Mouse (Mus musculus): Measurements from ENCODE around the gene Ak9.

Gene Ak9

DNA sequence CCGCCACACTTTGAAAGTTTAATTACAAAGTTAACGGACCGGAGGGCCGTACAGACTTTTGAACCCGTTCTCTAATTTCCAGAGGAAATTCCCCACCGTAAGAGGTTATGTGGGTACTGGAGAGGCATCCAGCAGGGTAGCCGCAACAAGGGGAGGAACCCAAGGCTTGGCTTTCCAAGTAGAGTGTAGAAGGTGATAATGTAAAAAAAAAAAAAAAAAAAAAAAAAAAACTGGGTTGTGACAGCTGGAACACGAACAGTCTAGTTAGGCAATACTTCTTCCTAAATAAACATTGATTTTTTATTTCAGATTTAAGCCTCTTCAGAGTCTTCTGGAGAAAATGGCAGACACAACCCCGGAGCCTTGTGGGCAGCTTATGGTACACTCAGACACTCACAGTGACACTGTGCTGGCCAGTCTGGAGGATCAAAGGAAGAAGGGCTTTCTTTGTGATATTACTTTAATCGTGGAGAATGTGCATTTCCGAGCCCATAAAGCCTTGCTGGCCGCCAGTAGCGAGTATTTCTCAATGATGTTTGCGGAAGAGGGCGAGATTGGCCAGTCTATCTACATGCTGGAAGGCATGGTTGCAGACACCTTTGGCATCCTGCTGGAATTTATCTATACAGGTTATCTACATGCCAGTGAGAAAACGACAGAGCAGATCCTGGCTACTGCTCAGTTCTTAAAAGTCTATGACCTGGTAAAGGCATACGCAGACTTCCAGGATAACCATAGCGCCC is 147.2 kb downstream of the Ak9 start:
- no peak for DNase-seq (ENCODE audit: extremely low spot score)

DNA sequence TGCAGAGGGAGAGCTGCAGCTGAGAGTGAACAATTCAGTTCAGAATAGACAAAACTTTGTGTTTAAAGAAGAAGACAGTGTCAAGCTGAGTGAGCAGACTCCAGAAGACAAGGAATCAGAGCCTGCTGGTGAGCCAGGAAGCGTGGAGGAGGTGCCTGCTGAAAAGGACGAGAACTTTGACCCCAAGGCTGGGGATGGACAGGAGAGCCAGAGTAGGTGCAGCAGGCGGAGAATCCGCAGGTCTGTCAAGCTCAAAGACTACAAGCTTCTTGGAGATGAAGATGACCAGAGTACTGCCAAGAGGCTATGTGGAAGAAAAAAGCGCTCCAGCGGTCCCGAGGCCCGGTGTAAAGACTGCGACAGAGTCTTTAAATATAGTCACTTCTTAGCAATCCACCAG is 147.9 kb downstream of the Ak9 start:
- no peak for DNase-seq (ENCODE audit: extremely low spot score)

DNA sequence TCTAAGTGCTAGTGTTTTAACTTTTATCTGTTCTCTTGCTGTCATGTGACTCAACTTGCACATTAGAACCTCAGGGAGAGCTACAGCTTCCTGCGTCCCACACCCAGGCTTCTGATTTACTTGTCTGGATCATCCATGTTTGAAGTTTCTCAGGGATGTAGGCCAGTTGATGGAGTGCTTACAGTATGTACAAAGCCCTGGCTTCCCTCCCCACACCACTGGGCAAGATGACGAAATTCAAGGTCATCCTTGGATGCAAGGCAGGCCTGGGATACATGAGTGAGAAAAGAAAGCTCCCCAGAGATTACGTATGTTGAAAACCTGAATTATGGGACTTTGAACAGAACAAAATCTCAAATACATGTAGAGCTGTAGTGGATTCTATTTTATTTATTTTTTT is 149.0 kb downstream of the Ak9 start:
- no peak for DNase-seq (ENCODE audit: extremely low spot score)

DNA sequence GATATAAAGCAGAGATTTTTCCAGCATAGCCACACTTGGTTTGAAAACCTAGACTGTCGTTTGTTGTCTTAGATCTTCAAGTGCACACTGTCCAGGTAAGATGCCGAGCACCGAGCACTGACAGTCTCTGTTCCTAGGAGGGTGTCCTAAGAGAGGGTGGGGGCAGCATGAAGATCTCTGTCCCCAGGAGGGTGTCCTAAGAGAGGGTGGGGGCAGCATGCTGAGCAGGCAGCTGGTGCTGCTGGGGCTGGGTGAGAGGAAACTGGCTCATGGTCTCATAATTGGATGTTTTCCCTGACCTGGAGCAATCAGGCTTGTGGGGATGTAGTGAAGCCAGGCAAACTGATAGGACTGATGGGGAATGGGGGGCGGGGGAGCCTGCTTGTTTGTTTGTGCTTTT is 156.2 kb downstream of the Ak9 start:
- no peak for DNase-seq (ENCODE audit: extremely low spot score)

DNA sequence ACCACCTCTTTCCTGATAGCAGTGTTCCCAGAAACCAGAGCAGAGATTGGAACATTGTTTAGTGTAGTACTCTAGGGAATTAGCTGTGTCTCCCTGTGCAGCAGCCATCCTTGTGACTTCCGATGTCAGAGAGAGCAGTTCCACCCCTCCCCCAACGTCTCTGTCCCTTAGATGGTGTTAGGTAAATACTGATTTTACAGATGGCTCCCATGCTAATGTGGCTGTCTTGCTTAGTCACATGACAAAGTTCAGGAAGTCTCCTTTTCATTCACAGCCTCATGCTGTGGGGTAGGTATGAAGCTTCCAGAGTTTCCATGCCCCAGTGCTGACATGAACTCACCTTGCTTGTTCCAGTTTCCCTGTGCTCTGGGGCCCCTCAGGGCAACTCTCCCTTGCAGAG is 156.7 kb downstream of the Ak9 start:
- DNase-seq (ENCODE audit: extremely low spot score): no peak

DNA sequence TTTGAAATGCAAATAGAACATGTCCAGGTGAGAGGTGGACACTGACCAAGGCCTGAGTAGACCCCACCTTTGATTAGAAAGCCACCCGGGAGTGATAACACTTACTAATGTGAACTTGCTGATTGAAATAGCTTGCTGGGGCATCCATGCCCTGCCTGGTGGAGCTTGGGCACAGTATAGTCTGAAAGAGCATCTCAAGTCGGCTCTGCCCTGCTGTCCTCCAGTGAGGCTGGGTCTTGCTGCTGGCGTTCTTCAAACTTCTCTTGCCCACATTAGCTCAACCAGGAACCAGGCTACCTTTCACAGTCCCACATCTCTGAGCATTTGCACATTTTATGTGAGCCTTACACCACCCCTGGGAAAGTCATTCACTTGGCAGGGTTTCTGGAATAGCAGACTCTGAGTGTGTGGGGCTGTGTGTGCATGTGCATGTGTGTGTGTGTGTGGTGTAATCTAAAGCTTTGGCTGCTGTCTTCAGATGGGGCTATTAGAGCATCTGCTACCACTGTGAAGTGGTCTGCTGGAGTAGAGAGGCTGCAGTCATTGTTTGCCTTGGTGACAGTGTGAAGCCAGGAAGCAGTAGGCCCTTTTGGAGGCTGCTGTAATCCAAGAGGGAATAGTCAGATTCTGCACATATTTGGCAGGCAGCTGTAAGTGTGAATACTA is 157.4 kb downstream of the Ak9 start:
- DNase-seq (ENCODE audit: extremely low spot score): no peak

DNA sequence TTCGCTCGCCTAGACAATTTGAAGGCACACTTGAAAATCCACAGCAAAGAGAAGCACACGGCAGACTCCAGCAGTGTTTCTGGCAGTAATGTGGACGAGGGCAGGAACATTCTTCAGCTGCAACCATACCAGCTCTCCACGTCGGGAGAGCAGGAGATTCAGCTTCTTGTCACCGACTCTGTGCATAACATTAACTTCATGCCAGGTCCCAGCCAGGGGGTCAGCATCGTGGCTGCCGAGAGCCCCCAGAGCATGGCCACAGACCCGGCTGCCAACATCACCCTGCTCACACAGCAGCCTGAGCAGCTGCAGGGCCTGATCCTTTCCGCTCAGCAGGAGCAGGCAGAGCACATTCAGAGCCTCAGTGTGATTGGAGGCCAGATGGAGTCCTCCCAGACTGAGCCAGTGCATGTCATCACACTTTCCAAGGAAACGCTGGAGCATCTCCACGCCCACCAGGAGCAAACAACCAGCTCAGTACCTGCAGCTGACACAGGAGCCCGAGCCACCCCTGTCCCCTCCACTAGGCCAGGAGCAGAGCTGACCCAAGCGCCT is 160.7 kb downstream of the Ak9 start:
- no peak for DNase-seq (ENCODE audit: extremely low spot score)

DNA sequence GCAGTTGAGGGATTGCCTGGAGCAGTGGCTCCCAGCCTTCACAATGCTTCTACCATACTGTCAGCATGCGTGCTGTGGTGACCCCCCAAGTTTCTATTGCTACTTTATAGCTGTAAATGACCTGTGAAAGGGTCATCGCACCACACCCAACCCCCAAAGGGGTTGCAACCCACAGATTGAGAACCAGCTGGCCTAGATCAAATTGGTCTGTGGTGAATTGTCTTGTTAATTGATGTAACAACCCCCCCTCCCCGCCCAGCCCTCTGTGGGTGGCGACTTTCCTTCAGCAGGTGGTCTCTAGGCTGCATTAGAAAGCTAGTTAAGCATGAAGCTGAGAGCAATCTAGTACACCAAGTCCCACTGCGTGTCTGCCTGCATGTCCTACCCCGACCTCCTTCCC is 163.5 kb downstream of the Ak9 start:
- DNase-seq (ENCODE audit: extremely low spot score): no peak

DNA sequence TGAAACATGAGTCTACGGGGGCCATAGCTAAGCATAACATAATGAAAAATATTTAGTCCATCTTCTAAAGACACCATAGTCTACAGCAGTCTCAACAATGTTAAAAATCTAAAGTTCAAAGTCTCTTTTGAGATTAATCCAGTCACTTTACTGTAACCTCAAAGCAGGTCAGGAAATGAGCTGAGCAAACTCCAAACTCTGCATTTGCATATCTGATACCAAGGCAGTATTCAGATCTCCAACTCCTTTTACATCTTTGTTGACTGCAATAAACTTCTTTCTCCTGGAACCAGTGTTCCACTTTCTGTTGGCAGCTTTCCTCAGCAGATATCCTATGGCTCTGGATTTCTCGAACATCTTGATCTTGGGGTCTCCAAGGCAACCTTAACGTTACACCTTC is 166.9 kb downstream of the Ak9 start:
- DNase-seq (ENCODE audit: extremely low spot score): no peak

DNA sequence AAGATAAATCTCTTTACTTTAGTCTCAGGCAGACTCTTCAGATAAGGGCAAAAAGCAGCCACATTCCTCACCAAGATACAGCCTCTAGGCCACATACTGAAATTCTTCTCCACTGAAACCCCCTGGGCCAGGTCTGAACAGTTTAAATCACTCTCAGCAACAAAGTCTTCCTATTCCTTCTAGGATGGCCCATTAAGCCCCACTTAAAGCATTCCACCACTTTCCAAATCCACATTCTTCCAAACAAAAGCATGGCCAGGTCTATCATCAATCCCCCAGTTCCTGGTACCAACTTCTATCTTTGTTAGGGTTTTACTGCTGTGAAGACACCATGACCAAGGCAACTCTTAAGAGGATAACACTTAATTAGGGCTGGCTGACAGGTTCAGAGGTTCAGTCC is 168.8 kb downstream of the Ak9 start:
- no peak for DNase-seq (ENCODE audit: extremely low spot score)

DNA sequence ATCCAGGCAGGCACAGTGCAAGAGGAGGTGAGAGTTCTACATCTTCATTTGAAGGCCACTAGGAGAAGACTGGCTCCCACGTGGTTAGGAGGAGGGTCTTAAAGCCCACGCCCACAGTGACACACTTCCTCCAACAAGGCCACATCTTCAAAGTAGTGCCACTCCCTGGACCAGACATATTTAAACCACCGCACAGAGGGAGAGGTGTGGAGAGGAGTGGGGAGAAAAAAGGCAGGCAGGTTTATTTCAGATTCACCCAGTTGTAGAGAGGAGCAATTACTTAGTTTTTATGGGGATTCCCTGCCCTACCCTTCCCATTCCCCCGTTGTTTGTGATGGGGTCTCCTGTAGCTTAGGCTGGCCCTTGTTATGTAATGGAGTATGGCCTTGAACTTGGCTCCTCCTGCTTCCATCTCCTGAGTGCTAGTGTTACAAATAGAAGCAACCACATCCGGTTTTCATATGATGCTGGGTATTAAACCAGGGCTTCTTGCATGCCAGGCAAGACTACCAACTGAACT is 169.2 kb downstream of the Ak9 start:
- DNase-seq (ENCODE audit: extremely low spot score): no peak

DNA sequence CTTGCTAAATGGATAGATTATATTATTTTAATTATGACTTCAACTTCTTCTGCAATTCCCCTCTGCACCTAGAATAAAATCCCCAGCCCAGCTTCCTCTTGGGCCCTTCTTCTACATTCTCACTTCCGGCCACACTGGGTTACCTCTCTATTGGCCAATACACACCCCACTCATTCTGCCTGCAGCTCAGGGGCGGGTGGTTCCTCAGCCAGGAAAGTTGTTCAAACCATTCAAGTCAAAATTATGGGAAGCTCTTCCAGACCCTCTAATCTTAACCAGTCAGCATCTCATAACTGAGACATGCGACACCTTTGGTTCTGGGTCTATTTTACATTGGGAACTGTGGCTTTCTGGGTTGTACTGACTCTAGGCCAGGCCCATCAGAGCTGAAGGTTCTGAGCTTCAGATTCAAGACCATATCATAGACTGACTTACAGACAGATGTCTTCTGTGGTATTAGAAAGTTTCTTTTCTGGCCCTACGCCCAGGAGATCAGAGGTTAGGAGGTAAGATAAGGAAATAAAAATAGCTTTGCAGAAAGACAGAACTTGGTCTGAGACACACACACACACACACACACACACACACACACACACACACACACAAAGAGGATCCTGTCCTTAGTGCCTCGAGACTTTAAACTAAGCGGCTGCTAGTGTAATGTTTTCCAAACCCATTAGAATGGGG is 170.1 kb downstream of the Ak9 start:
- no peak for DNase-seq (ENCODE audit: extremely low spot score)

DNA sequence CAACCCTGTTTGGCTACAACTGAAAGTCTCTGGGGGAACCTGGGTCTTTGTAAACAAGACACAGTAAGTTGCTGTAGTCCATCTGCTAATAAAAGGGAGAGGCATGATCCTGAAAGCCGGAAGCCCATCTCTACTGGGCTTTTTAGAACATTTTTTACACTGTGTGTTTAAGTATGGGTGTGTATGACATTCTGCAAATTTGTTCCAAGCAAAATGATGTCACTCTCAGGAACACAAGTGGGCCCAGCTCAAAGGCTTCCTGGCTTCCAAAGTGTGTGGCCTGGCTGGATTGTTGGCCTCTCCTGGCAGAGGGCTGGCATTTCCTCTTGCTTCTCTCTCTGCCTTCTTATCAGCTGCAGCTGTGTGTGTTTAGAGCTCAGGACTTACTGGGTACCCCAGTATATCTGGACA is 171.2 kb downstream of the Ak9 start:
- DNase-seq (ENCODE audit: extremely low spot score): no peak

DNA sequence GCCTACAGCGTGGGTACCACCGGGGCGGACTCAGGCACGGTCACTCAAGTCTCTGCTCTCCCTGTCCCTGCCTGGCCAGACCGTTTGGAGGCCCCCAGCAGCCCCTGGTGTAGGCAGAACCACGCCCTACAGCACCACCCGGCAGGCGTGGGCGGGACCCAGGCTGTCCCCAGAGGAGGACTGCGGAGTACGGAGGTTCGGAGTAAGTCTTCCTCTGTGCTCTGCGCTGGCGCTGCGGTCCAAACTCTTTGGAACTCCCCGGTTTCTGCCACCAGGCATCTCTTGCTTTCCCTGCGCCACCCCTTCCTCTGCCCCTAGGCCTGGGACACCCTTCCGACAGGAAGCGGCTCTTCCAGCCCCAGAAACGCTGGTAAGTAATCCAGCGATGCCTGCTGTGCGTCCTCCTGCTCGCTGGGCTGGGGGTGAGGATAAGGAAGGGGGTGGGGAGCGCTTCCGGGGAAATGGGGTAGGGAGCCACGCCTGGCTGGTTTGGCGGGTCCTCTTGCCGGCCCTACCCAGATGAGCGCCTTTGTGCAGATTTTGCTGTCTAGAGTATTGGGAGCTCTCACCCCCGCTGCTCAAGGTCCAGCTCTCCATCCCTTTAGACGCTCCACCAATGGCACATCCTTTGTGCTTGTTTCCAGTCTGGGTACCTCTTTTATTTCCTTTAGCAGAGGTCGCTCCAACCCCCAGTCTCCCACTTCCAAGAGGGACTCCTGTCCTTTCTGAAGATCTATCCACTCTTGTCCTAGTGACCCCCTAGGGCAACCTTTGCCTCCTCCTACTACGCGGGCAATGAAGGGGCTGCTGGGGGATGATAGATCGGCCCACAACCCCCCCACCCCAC is 172.6 kb downstream of the Ak9 start, which contains the start of gene Mical1:
Gene Mical1 (plus strand): TSS at position 144 of the 847 bp plus-strand sequence.
- DNase-seq (ENCODE audit: extremely low spot score): peak; percentile 81

DNA sequence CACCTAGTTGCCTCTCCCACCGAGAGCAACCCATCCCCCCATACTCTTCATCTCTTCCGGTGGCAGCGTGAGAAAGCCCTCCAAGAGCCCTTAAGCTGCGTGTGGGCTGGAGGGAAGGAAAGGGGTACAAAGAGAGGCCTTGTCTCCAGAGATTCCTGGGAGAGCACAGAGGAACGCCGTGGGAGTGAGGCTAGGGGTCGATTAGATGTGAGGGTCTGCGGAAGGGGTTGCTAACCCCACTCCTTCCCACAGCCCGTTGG is 173.2 kb downstream of the Ak9 start:
- DNase-seq (ENCODE audit: extremely low spot score): peak; percentile 70

DNA sequence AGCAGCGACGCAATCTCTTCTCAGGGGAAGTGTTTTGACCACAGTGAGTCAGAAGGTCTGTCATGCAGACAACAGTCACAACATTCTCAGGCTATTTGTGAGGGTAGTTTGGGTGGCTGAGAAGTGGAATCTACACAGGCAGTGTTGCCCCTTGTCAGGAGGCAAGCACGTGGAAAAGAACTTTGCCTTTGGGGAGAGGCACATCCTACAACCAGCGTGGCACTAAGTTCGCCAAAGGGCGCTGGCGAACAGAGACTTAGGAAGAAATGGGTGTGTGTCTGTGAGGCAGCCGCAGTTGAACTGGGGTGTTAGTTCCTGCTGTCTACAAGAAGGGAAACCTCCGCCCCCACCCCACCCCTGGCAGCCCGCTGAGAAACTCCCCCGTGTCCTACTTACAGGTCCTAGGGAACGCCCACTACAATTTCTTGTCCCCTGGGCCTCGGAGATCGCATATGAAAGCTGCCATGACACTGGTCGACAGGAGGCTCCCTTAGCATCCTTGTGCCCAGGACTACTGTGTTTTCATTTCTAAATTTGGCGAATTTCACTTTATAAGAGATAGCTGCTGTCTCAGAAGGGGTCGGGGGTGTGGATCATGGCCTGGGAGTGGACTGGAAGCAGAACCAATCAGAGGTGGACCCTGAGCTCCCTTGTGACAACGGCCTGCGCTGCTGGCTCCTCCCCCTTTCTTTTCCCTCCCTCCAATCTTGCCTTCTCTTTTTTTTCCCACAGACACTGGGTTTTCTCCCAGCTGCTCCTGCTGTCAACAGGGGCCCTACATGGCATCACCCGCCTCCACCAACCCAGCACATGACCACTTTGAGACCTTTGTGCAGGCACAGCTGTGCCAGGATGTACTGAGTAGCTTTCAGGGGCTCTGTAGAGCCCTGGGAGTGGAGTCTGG is 173.8 kb downstream of the Ak9 start:
- peak; percentile 71 for DNase-seq (ENCODE audit: extremely low spot score)

DNA sequence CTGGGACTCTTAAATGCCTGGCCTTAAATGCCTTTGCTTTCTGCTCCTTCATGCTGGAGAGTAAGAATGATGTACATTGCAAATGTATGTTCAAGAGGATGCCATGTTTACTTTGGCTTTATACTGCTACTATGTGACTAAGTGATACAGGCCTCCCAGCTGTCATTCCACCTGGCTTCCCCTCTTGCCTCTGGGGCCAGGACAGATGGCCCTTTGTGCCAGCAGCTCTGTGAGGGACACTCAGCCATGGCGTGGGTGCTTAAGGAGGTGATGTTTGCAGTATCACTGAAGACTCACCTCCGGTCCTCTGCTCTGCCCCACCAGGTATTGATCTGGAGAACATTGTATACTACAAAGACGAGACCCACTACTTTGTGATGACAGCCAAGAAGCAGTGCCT is 176.2 kb downstream of the Ak9 start:
- no peak for DNase-seq (ENCODE audit: extremely low spot score)

DNA sequence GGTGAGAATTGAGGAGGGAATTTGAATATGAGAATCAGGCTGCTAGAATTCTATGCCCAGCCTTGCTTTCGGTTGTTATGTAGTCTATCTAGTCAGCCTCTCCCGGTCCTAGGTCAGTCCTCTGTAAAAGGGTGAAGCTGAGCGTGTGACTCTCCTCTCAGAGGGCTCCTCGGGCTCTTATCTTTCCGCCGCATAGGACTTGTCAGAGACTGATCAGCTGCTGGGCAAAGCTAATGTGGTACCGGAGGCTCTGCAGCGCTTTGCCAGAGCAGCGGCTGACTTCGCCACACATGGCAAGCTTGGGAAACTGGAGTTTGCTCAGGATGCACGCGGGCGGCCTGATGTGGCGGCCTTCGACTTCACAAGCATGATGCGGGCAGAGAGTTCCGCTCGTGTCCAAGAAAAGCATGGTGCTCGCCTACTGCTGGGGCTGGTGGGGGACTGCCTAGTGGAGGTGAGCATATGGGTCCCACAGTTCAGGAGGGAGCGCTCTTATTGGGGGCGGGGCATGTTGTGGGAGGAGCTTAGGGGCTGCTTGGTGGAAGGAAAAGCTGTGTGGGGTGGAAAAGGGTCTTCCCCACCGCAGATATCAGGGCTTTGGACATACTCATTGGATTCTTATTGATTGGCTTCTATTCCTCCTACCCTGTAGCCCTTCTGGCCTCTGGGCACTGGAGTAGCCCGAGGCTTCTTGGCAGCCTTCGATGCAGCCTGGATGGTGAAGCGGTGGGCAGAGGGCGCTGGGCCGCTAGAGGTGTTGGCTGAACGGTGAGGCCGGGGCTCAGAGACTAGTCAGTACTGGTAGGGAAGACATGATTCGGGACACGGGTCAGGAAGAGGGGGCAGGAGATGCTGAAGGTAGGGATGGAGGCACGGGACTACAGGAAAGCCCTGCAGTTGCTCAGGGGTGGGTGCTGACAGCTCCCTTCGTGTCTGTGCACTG is 177.4 kb downstream of the Ak9 start:
- no peak for DNase-seq (ENCODE audit: extremely low spot score)

DNA sequence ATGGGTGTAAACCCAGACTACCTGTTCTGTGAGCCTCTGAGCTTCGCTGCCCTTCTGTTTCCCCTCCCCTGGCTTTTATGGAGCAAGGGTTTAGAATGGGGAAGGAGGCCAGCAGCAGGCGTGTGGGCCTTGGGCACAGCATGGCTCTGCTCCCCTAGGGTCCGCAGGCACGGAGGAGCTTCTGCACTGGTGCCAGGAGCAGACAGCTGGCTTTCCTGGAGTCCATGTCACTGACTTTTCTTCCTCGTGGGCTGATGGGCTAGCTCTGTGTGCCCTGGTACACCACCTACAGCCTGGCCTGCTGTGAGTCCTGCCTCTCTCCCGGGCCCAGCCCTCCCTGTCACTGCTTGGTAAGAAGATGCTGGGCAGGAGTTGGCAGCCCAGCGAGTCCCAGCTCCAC is 178.7 kb downstream of the Ak9 start:
- no peak for DNase-seq (ENCODE audit: extremely low spot score)

All from embryo, embryonic 9.5 days (tissue).